Mouse (Mus musculus): ENCODE measurements around the gene Gm28827. TPM values are rescaled to one million over a fixed set of nuclear protein-coding genes. Genes with fewer than 3 reads are reported as not detected.

Gene Gm28827
- polyA plus RNA-seq (2014; fragmentation: Illumina TruSeq; extraction: RNeasy Lipid Tissue Mini Kit (QIAGEN cat#74804); ENCODE audit: low read depth, low replicate concordance): not detected

GRCm38 (mm10) chrY:83030647-83031046 lies at the start of gene Gm28827:
Gene Gm28827 (plus strand): TSS chrY:83030947.

